ENCODE assay signal across 11 mouse cellular contexts in genomic region chr10:12061069-12061861, GRCm38 (mm10).
"Had no signal": no experiment of that assay in that cellular context is flagged by ENCODE, and none has a peak within 500 bp of the region (broad histone marks: within the 10 kb centered on the region; RNA-seq: fewer than 3 reads in every experiment).

No protein-coding gene starts in this region.

- H3K36me3 ChIP-seq: limb, embryonic 13.5 days; midbrain, embryonic 12.5 days had no signal

- H3K27ac ChIP-seq: kidney, postnatal 0 days; limb, embryonic 13.5 days; midbrain, embryonic 12.5 days; stomach, postnatal 0 days had no signal

- H3K9me3 ChIP-seq: limb, embryonic 13.5 days; midbrain, embryonic 12.5 days had no signal

- H3K4me3 ChIP-seq: limb, embryonic 13.5 days; midbrain, embryonic 12.5 days had no signal

- H3K4me2 ChIP-seq: limb, embryonic 13.5 days; midbrain, embryonic 12.5 days had no signal

- H3K4me1 ChIP-seq: limb, embryonic 13.5 days; midbrain, embryonic 12.5 days had no signal

- H3K27me3 ChIP-seq: limb, embryonic 13.5 days; midbrain, embryonic 12.5 days had no signal

- H3K9ac ChIP-seq: limb, embryonic 13.5 days; midbrain, embryonic 12.5 days had no signal

- ATAC-seq: hindbrain, embryonic 16.5 days; inflammation-experienced regulatory T-cells, adult 6 months; intestine, postnatal 0 days had no signal

- DNase-seq: left cerebral cortex, postnatal 4 days; lung, adult 18-20 months; thymus, adult 2 months; thymus, postnatal 25 days had no signal
